Mouse (Mus musculus) liver, embryonic 11.5 days (tissue): ENCODE results near the gene Stat4. TPM values are rescaled to one million over a fixed set of nuclear protein-coding genes. Genes with fewer than 3 reads are reported as not detected.
A peak's percentile ranks its signal among the peaks of the same experiment; 100 is the strongest.

ENCODE experiments used
- ATAC-seq: fragments of 200-750 bp; cut with Nextera tagmentation; replicated peaks from 2 replicates; pipeline ENCODE4 v1.8.0; 2017; ENCODE audit warnings: moderate number of reproducible peaks, mild to moderate bottlenecking, moderate TSS enrichment, moderate library complexity; ENCODE audit not compliant: low FRiP score
- DNase-seq: peaks from one replicate; pipeline ENCODE4 v3.0.0-alpha.2; 2017; ENCODE audit warnings: low spot score
- H3K27ac ChIP-seq: fragments of 300-500 bp; sonication (generic); 2 replicates; pipeline ENCODE4 v1.5.1; 2014; ENCODE audit warnings: mild to moderate bottlenecking, low read depth, low read length, control low read depth
- H3K27me3 ChIP-seq: fragments of 300-500 bp; sonication (generic); replicated peaks from 2 replicates; pipeline ENCODE4 v1.6.1; 2014; ENCODE audit warnings: low read length, mixed read lengths; ENCODE audit not compliant: control insufficient read depth, insufficient read depth
- H3K36me3 ChIP-seq: fragments of 300-500 bp; sonication (generic); 2 replicates; pipeline ENCODE4 v1.6.1; 2014; ENCODE audit warnings: mild to moderate bottlenecking, low read length, moderate library complexity, mixed read lengths; ENCODE audit not compliant: control insufficient read depth, insufficient read depth
- H3K4me1 ChIP-seq: fragments of 300-500 bp; sonication (generic); replicated peaks from 2 replicates; pipeline ENCODE4 v1.6.1; 2014; ENCODE audit warnings: low read length, mixed read lengths; ENCODE audit not compliant: control insufficient read depth, insufficient read depth
- H3K4me2 ChIP-seq: fragments of 300-500 bp; sonication (generic); 2 replicates; pipeline ENCODE4 v1.6.1; 2014; ENCODE audit warnings: mild to moderate bottlenecking, control low read depth, moderate library complexity
- H3K4me3 ChIP-seq: fragments of 300-500 bp; sonication (generic); 2 replicates; pipeline ENCODE4 v1.5.1; 2014; ENCODE audit warnings: low read depth, low read length, control low read depth
- H3K9ac ChIP-seq: fragments of 300-500 bp; sonication (generic); 2 replicates; pipeline ENCODE4 v1.6.1; 2014; ENCODE audit warnings: low read depth, low read length, control low read depth
- H3K9me3 ChIP-seq: fragments of 300-500 bp; sonication (generic); 2 replicates; pipeline ENCODE4 v1.6.1; 2016; ENCODE audit warnings: low read length, inconsistent platforms, mixed read lengths; ENCODE audit not compliant: control insufficient read depth
- WGBS: fragments of 180-500 bp; shearing (Covaris S2); extraction: QIAGEN DNeasy Blood & Tissue Kit; methylation state at CpG from one replicate; pipeline ENCODE4 v1.1.7; 2014; 5-methylcytosine and 5-hydroxymethylcytosine counted together
- polyA plus RNA-seq: library from polyadenylated mRNA; unstranded; fragments of >200 nt; fragmentation: Nextera tagmentation; extraction: Ambion mirVana; gene quantifications from 2 replicates; pipeline ENCODE4 v1.2.1, GENCODE M21; 2014

Stat4 gene
- polyA plus RNA-seq, 1 experiment from 2014 or later, result 2.6 TPM

GRCm38 (mm10) chr1:52137292-52137691 is 150.3 kb downstream of the Stat4 start:
- H3K27me3 ChIP-seq, result no peaks in the 10 kb centered on the region
- peaks cover 4% of the 10 kb centered on the region; the same call in 1 of the 2 replicates for H3K36me3 ChIP-seq
- no peak for ATAC-seq
- no peak overlapping the region for H3K4me2 ChIP-seq
- H3K4me1 ChIP-seq, result 0 out of 2 replicates have a peak, but pooled peaks cover 2% of the 10 kb centered on the region
- no peak overlapping the region for H3K27ac ChIP-seq
- H3K4me3 ChIP-seq, result no peak overlapping the region
- H3K9ac ChIP-seq, result no peak overlapping the region
- WGBS, result 80% methylated on average over 16 of the region's 16 CpGs
- no peak for DNase-seq
- H3K9me3 ChIP-seq, result no peaks in the 10 kb centered on the region

GRCm38 (mm10) chr1:52140534-52140933 is 153.6 kb downstream of the Stat4 start:
- Histone ChIP-seq H3K4me3 (no peak overlapping the region), H3K27ac (no peak overlapping the region), H3K36me3 (peaks cover 4% of the 10 kb centered on the region; the same call in 1 of the 2 replicates), H3K4me1 (0 out of 2 replicates have a peak, but pooled peaks cover 2% of the 10 kb centered on the region), H3K4me2 (no peak overlapping the region), H3K9ac (no peak overlapping the region), H3K9me3 (no peaks in the 10 kb centered on the region), H3K27me3 (no peaks in the 10 kb centered on the region)
- ATAC-seq (no peak), DNase-seq (no peak)
- 86% methylated on average over 9 of the region's 9 CpGs for WGBS

- no peak overlapping the region for H3K9ac ChIP-seq
- 0 out of 2 replicates have a peak, but pooled peaks cover 2% of the 10 kb centered on the region for H3K4me1 ChIP-seq
- no peak overlapping the region for H3K4me2 ChIP-seq
- H3K4me3 ChIP-seq, result no peak overlapping the region
- no peaks in the 10 kb centered on the region for H3K27me3 ChIP-seq
- no peak overlapping the region for H3K27ac ChIP-seq
- 41% methylated on average over 3 of the region's 3 CpGs for WGBS
- H3K9me3 ChIP-seq, result no peaks in the 10 kb centered on the region
- no peak for DNase-seq
- H3K36me3 ChIP-seq, result peaks cover 4% of the 10 kb centered on the region; the same call in 1 of the 2 replicates
- no peak for ATAC-seq
These were observed 154.5 kb downstream of the Stat4 start for GRCm38 (mm10) chr1:52141482-52141881.

GRCm38 (mm10) chr1:52142117-52142516 is 155.2 kb downstream of the Stat4 start:
- H3K4me2 ChIP-seq, result no peak overlapping the region
- H3K4me3 ChIP-seq, result no peak overlapping the region
- H3K27me3 ChIP-seq, result no peaks in the 10 kb centered on the region
- no peak overlapping the region for H3K27ac ChIP-seq
- H3K9me3 ChIP-seq, result no peaks in the 10 kb centered on the region
- H3K9ac ChIP-seq, result no peak overlapping the region
- H3K4me1 ChIP-seq, result 0 out of 2 replicates have a peak, but pooled peaks cover under 1% of the 10 kb centered on the region
- WGBS, result 78% methylated on average over 4 of the region's 4 CpGs
- peaks cover 1% of the 10 kb centered on the region; the same call in 1 of the 2 replicates for H3K36me3 ChIP-seq
- DNase-seq, result no peak
- ATAC-seq, result no peak

GRCm38 (mm10) chr1:52143191-52143590 is 156.2 kb downstream of the Stat4 start:
- H3K9ac ChIP-seq, result no peak overlapping the region
- DNase-seq (no peak), ATAC-seq (no peak)
- no peak overlapping the region for H3K4me3 ChIP-seq
- H3K36me3 ChIP-seq, result no peaks in the 10 kb centered on the region; the same call in 1 of the 2 replicates
- WGBS, result 70% methylated on average over 4 of the region's 4 CpGs
- H3K4me1 ChIP-seq, result no peaks in the 10 kb centered on the region
- no peaks in the 10 kb centered on the region for H3K9me3 ChIP-seq
- H3K27ac ChIP-seq, result no peak overlapping the region
- H3K27me3 ChIP-seq, result no peaks in the 10 kb centered on the region
- H3K4me2 ChIP-seq, result no peak overlapping the region

GRCm38 (mm10) chr1:52143596-52144156 is 156.7 kb downstream of the Stat4 start:
- Histone ChIP-seq H3K4me3 (no peak overlapping the region), H3K27ac (no peak overlapping the region), H3K9me3 (no peaks in the 10 kb centered on the region), H3K27me3 (no peaks in the 10 kb centered on the region), H3K4me2 (no peak overlapping the region), H3K9ac (no peak overlapping the region), H3K4me1 (no peaks in the 10 kb centered on the region), H3K36me3 (no peaks in the 10 kb centered on the region; the same call in 1 of the 2 replicates)
- DNase-seq, result no peak
- 88% methylated on average over 7 of the region's 7 CpGs for WGBS
- no peak for ATAC-seq

GRCm38 (mm10) chr1:52144907-52145306 is 158.0 kb downstream of the Stat4 start:
- no peak for ATAC-seq

GRCm38 (mm10) chr1:52146214-52146970 is 159.4 kb downstream of the Stat4 start:
- DNase-seq, result no peak
- Histone ChIP-seq H3K4me3 (no peak overlapping the region), H3K4me1 (peaks cover 21% of the 10 kb centered on the region), H3K9ac (no peak overlapping the region), H3K4me2 (no peak overlapping the region), H3K36me3 (no peaks in the 10 kb centered on the region; the same call in 1 of the 2 replicates), H3K9me3 (no peaks in the 10 kb centered on the region), H3K27ac (no peak overlapping the region), H3K27me3 (no peaks in the 10 kb centered on the region)
- 0 out of 2 replicates have a peak, but pooled peaks have one; percentile 15 for ATAC-seq
- 55% methylated on average over 12 of the region's 12 CpGs for WGBS

More at GRCm38 (mm10) chr1:52144907-52145306, 158.0 kb downstream of the Stat4 start:
- Histone ChIP-seq H3K27ac (no peak overlapping the region), H3K4me1 (peaks cover 8% of the 10 kb centered on the region), H3K4me2 (no peak overlapping the region), H3K4me3 (no peak overlapping the region), H3K9me3 (no peaks in the 10 kb centered on the region), H3K36me3 (no peaks in the 10 kb centered on the region; the same call in 1 of the 2 replicates), H3K9ac (no peak overlapping the region), H3K27me3 (no peaks in the 10 kb centered on the region)
- DNase-seq, result no peak
- 81% methylated on average over 10 of the region's 10 CpGs for WGBS
